Mouse (Mus musculus) midbrain, embryonic 15.5 days (tissue): ENCODE measurements at regions not wholly inside any gene's neighbourhood (a gene's known extent, or its start where the extent isn't known, plus 50 kb on each side); places are given as distances from the start of the nearest gene placed in this dataset.

Experiments
- ATAC-seq: fragments of 200-750 bp; cut with Nextera tagmentation; replicated peaks from 2 replicates; pipeline ENCODE4 v1.8.0; 2017; ENCODE audit warnings: moderate TSS enrichment
- H3K27ac ChIP-seq: fragments of 300-500 bp; sonication (generic); 2 replicates; pipeline ENCODE4 v1.5.1; 2015; ENCODE audit warnings: mild to moderate bottlenecking, inconsistent platforms
- H3K27me3 ChIP-seq: fragments of 300-500 bp; sonication (generic); replicated peaks from 2 replicates; pipeline ENCODE4 v1.6.1; 2015; ENCODE audit warnings: inconsistent platforms
- H3K36me3 ChIP-seq: fragments of 300-500 bp; sonication (generic); replicated peaks from 2 replicates; pipeline ENCODE4 v1.6.1; 2015; ENCODE audit warnings: inconsistent platforms
- H3K4me1 ChIP-seq: fragments of 300-500 bp; sonication (generic); 2 replicates; pipeline ENCODE4 v1.6.1; 2015; ENCODE audit warnings: inconsistent platforms
- H3K4me2 ChIP-seq: fragments of 300-500 bp; sonication (generic); 2 replicates; pipeline ENCODE4 v1.6.1; 2015; ENCODE audit warnings: inconsistent platforms, mild to moderate bottlenecking, moderate library complexity
- H3K4me3 ChIP-seq: fragments of 300-500 bp; sonication (generic); 2 replicates; pipeline ENCODE4 v1.5.1; 2015; ENCODE audit warnings: mild to moderate bottlenecking, inconsistent platforms
- H3K9ac ChIP-seq: fragments of 300-500 bp; sonication (generic); 2 replicates; pipeline ENCODE4 v1.6.1; 2015; ENCODE audit warnings: mild to moderate bottlenecking, inconsistent platforms
- H3K9me3 ChIP-seq: fragments of 300-500 bp; sonication (generic); 2 replicates; pipeline ENCODE4 v1.6.1; 2016; ENCODE audit warnings: inconsistent platforms
- WGBS: fragments of 180-500 bp; shearing (Covaris S2); methylation state at CpG from one replicate; pipeline ENCODE4 v1.1.7; 2015; ENCODE audit warnings: mixed read lengths; 5-methylcytosine and 5-hydroxymethylcytosine counted together

DNA sequence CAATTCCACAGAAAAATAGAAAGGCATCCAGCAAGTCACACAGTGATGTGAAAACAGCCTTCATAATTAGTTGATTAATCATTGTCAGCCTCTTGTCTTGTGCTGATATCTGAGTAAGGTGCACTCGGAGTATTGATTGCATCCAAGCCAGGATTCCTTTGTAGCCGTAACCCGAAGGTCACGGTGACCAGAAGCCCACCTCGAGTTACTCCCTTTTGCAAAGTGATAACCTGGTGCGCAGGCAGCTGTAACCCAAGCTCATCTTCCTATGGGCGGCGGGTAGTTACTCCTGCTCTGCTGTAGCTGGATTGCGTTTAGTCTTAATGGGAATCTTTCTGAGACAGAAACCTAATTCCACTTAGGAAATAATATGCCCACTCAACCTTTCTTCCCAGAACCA is 107.0 kb downstream of the Qrsl1 start:
- WGBS = 88% methylated on average over 9 of the region's 9 CpGs

DNA sequence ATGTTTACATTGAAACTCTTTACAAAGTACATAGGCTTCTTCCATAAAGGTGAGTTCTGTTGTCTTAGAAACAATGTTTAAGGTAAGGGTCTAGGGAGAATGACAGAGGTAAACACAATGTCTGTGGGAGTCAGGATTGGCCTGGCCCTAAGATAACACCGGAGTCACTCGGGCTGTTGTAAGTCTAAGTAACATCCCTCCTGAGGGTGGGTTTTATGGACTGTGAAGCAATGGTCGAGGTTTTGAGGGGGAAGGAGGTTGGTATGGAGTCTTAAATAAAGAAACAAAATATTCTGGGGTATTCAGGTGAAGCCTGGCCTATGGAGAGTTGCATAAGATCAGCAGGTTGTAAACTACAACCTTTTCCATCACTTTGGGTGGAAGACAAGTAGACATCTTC is 101.5 kb downstream of the Qrsl1 start:
- Histone ChIP-seq H3K9me3 (no peaks in the 10 kb centered on the region), H3K4me2 (no peak overlapping the region), H3K36me3 (no peaks in the 10 kb centered on the region), H3K27me3 (no peaks in the 10 kb centered on the region), H3K9ac (no peak overlapping the region), H3K27ac (no peak overlapping the region), H3K4me1 (no peaks in the 10 kb centered on the region), H3K4me3 (no peak overlapping the region)
- WGBS = 83% methylated on average over 3 of the region's 3 CpGs
- ATAC-seq = no peak

More for the DNA sequence above, 107.0 kb downstream of the Qrsl1 start:
- Histone ChIP-seq H3K36me3 (no peaks in the 10 kb centered on the region), H3K4me1 (no peaks in the 10 kb centered on the region), H3K27ac (no peak overlapping the region), H3K9ac (no peak overlapping the region), H3K27me3 (no peaks in the 10 kb centered on the region), H3K4me3 (no peak overlapping the region), H3K4me2 (no peak overlapping the region), H3K9me3 (no peaks in the 10 kb centered on the region)
- ATAC-seq = no peak

DNA sequence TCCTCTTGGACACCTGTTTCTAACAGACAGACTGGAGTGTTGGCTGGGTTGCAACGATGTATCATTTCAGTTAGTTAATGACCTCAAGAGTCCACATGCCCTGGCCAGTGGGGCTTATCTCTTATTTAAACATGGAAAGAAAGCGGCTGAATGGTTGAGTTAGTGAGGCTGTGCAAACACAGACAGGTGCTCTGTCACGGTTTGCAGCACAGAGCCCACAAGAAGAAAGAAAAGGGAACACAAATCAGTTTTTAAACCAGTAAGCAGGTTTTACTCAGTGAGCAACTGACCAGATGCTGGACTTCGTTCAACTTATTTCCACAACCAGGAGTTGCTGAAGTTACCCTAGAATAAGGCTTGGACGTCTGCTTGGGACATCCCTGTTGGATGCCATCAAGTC is 86.3 kb downstream of the Qrsl1 start:
- Histone ChIP-seq H3K4me1 (no peaks in the 10 kb centered on the region), H3K27me3 (no peaks in the 10 kb centered on the region), H3K27ac (no peak overlapping the region), H3K4me3 (no peak overlapping the region), H3K4me2 (no peak overlapping the region), H3K9me3 (no peaks in the 10 kb centered on the region), H3K36me3 (no peaks in the 10 kb centered on the region), H3K9ac (no peak overlapping the region)
- no peak for ATAC-seq
- WGBS = 64% methylated on average over 5 of the region's 5 CpGs

DNA sequence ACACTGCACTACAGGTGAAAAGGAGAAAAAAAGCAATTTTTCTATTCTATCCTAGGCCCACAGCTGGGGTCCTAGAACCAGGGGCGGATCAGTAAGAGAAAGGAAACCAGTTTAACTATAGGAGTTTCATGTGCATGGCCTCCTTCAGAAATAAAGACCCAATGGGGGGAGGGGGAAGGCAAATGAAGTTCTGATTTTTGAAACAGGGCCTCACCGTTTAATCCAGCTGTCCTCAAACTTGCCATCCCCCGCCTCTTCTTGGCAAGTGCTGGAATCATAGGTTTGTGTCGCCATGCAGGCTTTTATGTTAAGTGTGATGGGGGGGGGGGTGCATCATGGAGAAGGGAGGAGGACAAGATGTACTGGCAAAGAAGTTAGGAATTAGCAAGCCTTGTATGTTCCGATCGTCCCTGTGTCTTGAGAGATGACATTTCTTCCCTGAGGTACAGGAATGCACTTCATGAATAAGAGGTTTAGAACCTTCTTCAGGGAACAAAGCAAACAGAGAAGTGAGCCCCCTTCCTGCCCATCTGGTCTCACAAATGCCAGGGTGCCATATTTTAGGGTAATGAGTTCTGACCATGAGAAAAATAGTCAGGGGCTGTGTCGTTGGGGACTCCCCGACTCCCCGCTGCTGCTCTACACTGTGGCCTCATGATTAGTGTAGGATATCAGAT is 83.9 kb downstream of the Qrsl1 start:
- Histone ChIP-seq H3K9ac (no peak overlapping the region), H3K4me1 (no peaks in the 10 kb centered on the region), H3K9me3 (no peaks in the 10 kb centered on the region), H3K27ac (no peak overlapping the region), H3K27me3 (no peaks in the 10 kb centered on the region), H3K4me3 (no peak overlapping the region), H3K36me3 (no peaks in the 10 kb centered on the region), H3K4me2 (no peak overlapping the region)
- ATAC-seq = no peak
- 80% methylated on average over 9 of the region's 9 CpGs for WGBS

DNA sequence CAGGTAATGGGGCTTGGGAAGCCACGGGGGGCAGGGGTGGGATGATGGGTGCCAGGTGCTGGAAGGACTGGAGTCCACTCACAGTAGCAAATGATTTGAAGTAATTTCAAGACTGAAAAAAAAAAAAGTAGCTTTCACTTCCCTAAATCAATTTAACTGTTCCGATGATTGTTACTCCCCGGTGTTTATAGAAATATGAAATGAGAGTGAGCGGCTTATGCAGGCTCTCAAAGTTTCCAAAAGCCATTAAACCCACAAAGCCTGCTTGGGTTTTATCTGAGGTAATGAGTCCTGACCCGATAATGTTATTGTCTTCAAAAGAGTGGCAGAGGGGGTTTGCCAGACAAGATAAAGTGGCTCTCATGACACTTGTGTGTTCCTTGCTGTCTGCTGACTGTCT is 82.9 kb downstream of the Qrsl1 start:
- Histone ChIP-seq H3K36me3 (no peaks in the 10 kb centered on the region), H3K4me3 (no peak overlapping the region)
- no peak for ATAC-seq

DNA sequence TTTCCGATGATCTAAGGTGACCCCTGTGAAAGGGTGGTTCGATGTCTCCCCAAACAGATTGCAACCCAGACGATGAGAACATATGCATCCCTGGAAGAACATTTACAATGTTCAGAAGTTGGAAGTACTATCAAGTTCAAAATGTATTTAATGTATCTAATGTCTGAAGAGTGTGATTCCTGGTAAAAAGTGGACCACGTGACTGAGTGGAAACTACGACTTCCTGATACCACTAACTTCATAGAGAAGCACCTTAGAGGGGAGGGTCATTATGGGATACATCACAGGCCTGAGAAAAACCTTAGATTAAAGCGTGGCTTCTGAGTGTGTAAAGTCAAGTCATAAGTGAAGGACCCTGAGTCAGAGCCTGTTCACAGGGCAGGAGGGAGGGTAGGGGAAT is 82.1 kb downstream of the Qrsl1 start:
- ATAC-seq = no peak

More for the DNA sequence above, 82.9 kb downstream of the Qrsl1 start:
- no peaks in the 10 kb centered on the region for H3K9me3 ChIP-seq
- no peaks in the 10 kb centered on the region for H3K27me3 ChIP-seq
- H3K4me2 ChIP-seq = no peak overlapping the region
- H3K4me1 ChIP-seq = no peaks in the 10 kb centered on the region
- H3K27ac ChIP-seq = no peak overlapping the region
- 86% methylated on average over 5 of the region's 5 CpGs for WGBS
- no peak overlapping the region for H3K9ac ChIP-seq

DNA sequence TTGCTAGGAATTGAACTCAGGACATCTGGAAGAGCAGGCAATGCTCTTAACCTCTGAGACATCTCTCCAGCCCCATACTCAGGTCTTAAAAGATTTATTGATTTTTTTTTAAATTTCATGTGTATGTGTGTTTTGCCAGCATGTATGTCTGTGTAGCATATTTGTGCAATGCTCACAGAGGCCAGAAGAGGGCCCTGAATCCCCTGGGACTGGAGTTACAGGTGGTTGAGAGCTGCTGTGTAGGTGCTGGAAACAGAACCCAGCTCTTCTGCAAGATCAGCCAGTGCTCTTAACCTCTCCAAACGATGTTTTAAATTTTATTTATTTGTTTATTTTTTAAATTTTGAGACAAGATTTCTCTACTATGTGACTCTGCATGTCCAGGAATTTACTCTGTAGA is 78.9 kb downstream of the Qrsl1 start:
- Histone ChIP-seq H3K27ac (no peak overlapping the region), H3K4me3 (no peak overlapping the region), H3K4me1 (no peaks in the 10 kb centered on the region), H3K9me3 (no peaks in the 10 kb centered on the region), H3K9ac (no peak overlapping the region), H3K4me2 (no peak overlapping the region), H3K36me3 (no peaks in the 10 kb centered on the region), H3K27me3 (no peaks in the 10 kb centered on the region)
- 87% methylated on average over 1 of the region's 1 CpGs for WGBS
- ATAC-seq = no peak

More for the DNA sequence above, 82.1 kb downstream of the Qrsl1 start:
- Histone ChIP-seq H3K4me3 (no peak overlapping the region), H3K4me2 (no peak overlapping the region), H3K9ac (no peak overlapping the region), H3K36me3 (no peaks in the 10 kb centered on the region), H3K4me1 (no peaks in the 10 kb centered on the region), H3K27ac (no peak overlapping the region), H3K27me3 (no peaks in the 10 kb centered on the region), H3K9me3 (no peaks in the 10 kb centered on the region)
- WGBS = 91% methylated on average over 6 of the region's 6 CpGs

DNA sequence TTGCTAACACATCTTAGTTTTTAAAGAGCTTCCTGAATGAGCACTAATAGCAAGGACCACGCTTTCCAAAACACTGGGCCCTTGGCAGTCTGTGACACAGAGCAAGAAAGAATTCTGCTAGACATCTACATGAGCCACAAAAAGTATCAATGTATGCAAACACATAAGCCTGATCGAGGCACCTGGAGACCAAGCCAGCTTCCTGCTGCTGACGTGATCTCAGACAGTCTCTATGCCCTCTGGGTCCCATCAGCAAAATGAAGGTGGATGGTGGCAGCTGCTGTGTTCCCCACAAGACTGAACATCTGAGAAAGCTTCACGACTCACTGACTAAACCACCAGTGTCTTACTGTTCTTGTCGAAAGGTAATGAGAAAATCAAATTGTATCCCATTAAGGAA is 77.5 kb downstream of the Qrsl1 start:
- WGBS = 79% methylated on average over 5 of the region's 5 CpGs
- H3K4me1 ChIP-seq = no peaks in the 10 kb centered on the region
- no peak for ATAC-seq

More for the DNA sequence above, 77.5 kb downstream of the Qrsl1 start:
- Histone ChIP-seq H3K4me3 (no peak overlapping the region), H3K9ac (no peak overlapping the region), H3K4me2 (no peak overlapping the region), H3K36me3 (no peaks in the 10 kb centered on the region), H3K27ac (no peak overlapping the region), H3K9me3 (no peaks in the 10 kb centered on the region), H3K27me3 (no peaks in the 10 kb centered on the region)
